Mouse (Mus musculus): ENCODE measurements around the gene Gm20388. TPM values are rescaled to one million over a fixed set of nuclear protein-coding genes. Genes with fewer than 3 reads are reported as not detected.

Gm20388 gene
- total RNA-seq, 2 experiments from 2014 or later = 5.8 TPM; not detected in 1

GRCm38 (mm10) chr8:120485116-120485515, 574.5 kb downstream of the Gm20388 start:
- no peak for DNase-seq

GRCm38 (mm10) chr8:120485551-120486476, 575.2 kb downstream of the Gm20388 start:
- DNase-seq = no peak

GRCm38 (mm10) chr8:120486477-120487376, 576.1 kb downstream of the Gm20388 start:
- DNase-seq = peak; percentile 55

GRCm38 (mm10) chr8:120487377-120487728, 576.7 kb downstream of the Gm20388 start:
- no peak for DNase-seq

- peak; percentile 69 for DNase-seq
Measured at GRCm38 (mm10) chr8:120487729-120488510, 577.3 kb downstream of the Gm20388 start.

- no peak for DNase-seq
Measured at GRCm38 (mm10) chr8:120488636-120489131, 578.0 kb downstream of the Gm20388 start.

GRCm38 (mm10) chr8:120489142-120489754, 578.6 kb downstream of the Gm20388 start:
- DNase-seq = peak; percentile 59

- no peak for DNase-seq
Measured at GRCm38 (mm10) chr8:120489771-120490281, 579.2 kb downstream of the Gm20388 start.

- DNase-seq = no peak
Measured at GRCm38 (mm10) chr8:120490354-120491141, 579.9 kb downstream of the Gm20388 start.

- DNase-seq = no peak
Measured at GRCm38 (mm10) chr8:120491166-120491793, 580.6 kb downstream of the Gm20388 start.

- no peak for DNase-seq
Measured at GRCm38 (mm10) chr8:120492193-120492880, 581.7 kb downstream of the Gm20388 start.

- no peak for DNase-seq
Measured at GRCm38 (mm10) chr8:120492881-120493220, 582.2 kb downstream of the Gm20388 start.

GRCm38 (mm10) chr8:120493508-120494464, 583.1 kb downstream of the Gm20388 start:
- no peak for DNase-seq

- peak; percentile 88 for DNase-seq
Measured at GRCm38 (mm10) chr8:120494903-120495302, 584.3 kb downstream of the Gm20388 start.

- DNase-seq = no peak
Measured at GRCm38 (mm10) chr8:120495461-120495860, 584.8 kb downstream of the Gm20388 start.

- no peak for DNase-seq
Measured at GRCm38 (mm10) chr8:120496478-120496877, 585.8 kb downstream of the Gm20388 start.

GRCm38 (mm10) chr8:120497503-120497946, 586.9 kb downstream of the Gm20388 start:
- no peak for DNase-seq

- DNase-seq = no peak
Measured at GRCm38 (mm10) chr8:120498349-120498831, 587.7 kb downstream of the Gm20388 start.

Data from heart, postnatal 4 days (tissue).